Mouse (Mus musculus): Measurements from ENCODE around the gene Cdh3.

The Cdh3 gene

GRCm38 (mm10) chr8:106510365-106510975 lies at the start of gene Cdh3:
Gene Cdh3, plus strand, starts transcription at chr8:106510891.
- no peak for DNase-seq (ENCODE audit: low spot score)

- no peak for DNase-seq (ENCODE audit: low spot score)
Observed at GRCm38 (mm10) chr8:106462131-106462530, 48.6 kb upstream of the Cdh3 start.

GRCm38 (mm10) chr8:106463795-106464194 lies 46.9 kb upstream of the Cdh3 start:
- no peak for DNase-seq (ENCODE audit: low spot score)

- no peak for DNase-seq (ENCODE audit: low spot score)
Observed at GRCm38 (mm10) chr8:106469485-106469884, 41.2 kb upstream of the Cdh3 start.

- no peak for DNase-seq (ENCODE audit: low spot score)
Observed at GRCm38 (mm10) chr8:106474001-106474400, 36.7 kb upstream of the Cdh3 start.

GRCm38 (mm10) chr8:106500018-106500685 lies 10.5 kb upstream of the Cdh3 start, which contains the start of gene 6030452D12Rik:
Gene 6030452D12Rik, plus strand, starts transcription at chr8:106500522.
- peak; percentile 13 for DNase-seq (ENCODE audit: low spot score)

GRCm38 (mm10) chr8:106504241-106504640 lies 6.5 kb upstream of the Cdh3 start:
- no peak for DNase-seq (ENCODE audit: low spot score)

GRCm38 (mm10) chr8:106505328-106505965 lies 5.2 kb upstream of the Cdh3 start:
- no peak for DNase-seq (ENCODE audit: low spot score)

GRCm38 (mm10) chr8:106506106-106506505 lies 4.6 kb upstream of the Cdh3 start:
- no peak for DNase-seq (ENCODE audit: low spot score)

GRCm38 (mm10) chr8:106507761-106508331 lies 2.8 kb upstream of the Cdh3 start:
- no peak for DNase-seq (ENCODE audit: low spot score)

- DNase-seq (ENCODE audit: low spot score): no peak
Observed at GRCm38 (mm10) chr8:106508456-106508855, 2.2 kb upstream of the Cdh3 start.

GRCm38 (mm10) chr8:106509079-106509780 lies 1.5 kb upstream of the Cdh3 start:
- DNase-seq (ENCODE audit: low spot score): no peak

GRCm38 (mm10) chr8:106511065-106511501 lies 392 bp downstream of the Cdh3 start:
- no peak for DNase-seq (ENCODE audit: low spot score)

GRCm38 (mm10) chr8:106511531-106512041 lies 895 bp downstream of the Cdh3 start:
- DNase-seq (ENCODE audit: low spot score): no peak

- DNase-seq (ENCODE audit: low spot score): no peak
Observed at GRCm38 (mm10) chr8:106512475-106513150, 1.9 kb downstream of the Cdh3 start.

GRCm38 (mm10) chr8:106515946-106516479 lies 5.3 kb downstream of the Cdh3 start:
- DNase-seq (ENCODE audit: low spot score): no peak

GRCm38 (mm10) chr8:106516581-106516980 lies 5.9 kb downstream of the Cdh3 start:
- no peak for DNase-seq (ENCODE audit: low spot score)

- DNase-seq (ENCODE audit: low spot score): no peak
Observed at GRCm38 (mm10) chr8:106518763-106519162, 8.1 kb downstream of the Cdh3 start.

- DNase-seq (ENCODE audit: low spot score): no peak
Observed at GRCm38 (mm10) chr8:106520578-106520977, 9.9 kb downstream of the Cdh3 start.

- DNase-seq (ENCODE audit: low spot score): no peak
Observed at GRCm38 (mm10) chr8:106521845-106522244, 11.2 kb downstream of the Cdh3 start.

- DNase-seq (ENCODE audit: low spot score): no peak
Observed at GRCm38 (mm10) chr8:106526725-106527124, 16.0 kb downstream of the Cdh3 start.

All from adipocyte (in vitro differentiated cells).